Mouse (Mus musculus): Measurements from ENCODE around the gene Agbl4. TPM values are rescaled to one million over a fixed set of nuclear protein-coding genes. Genes with fewer than 3 reads are reported as not detected.

The Agbl4 gene
- polyA plus RNA-seq, 1 experiment from 2014 or later = not detected

GRCm38 (mm10) chr4:111645117-111645830, 1247.8 kb downstream of the Agbl4 start:
- no peaks in the 10 kb centered on the region for H3K36me3 ChIP-seq (ENCODE audit: inconsistent target)
- no peak overlapping the region for H3K27ac ChIP-seq
- no peak overlapping the region for H3K4me3 ChIP-seq (ENCODE audit: inconsistent target)
- no peaks in the 10 kb centered on the region for H3K79me2 ChIP-seq (ENCODE audit: inconsistent target)
- WGBS (ENCODE audit: missing documents) = 71% methylated on average over 6 of the region's 6 CpGs

GRCm38 (mm10) chr4:111645831-111646166, 1248.3 kb downstream of the Agbl4 start:
- Histone ChIP-seq H3K36me3 (ENCODE audit: inconsistent target) (no peaks in the 10 kb centered on the region), H3K79me2 (ENCODE audit: inconsistent target) (no peaks in the 10 kb centered on the region)
- 33% methylated on average over 1 of the region's 1 CpGs for WGBS (ENCODE audit: missing documents)

GRCm38 (mm10) chr4:111653451-111653850, 1256.0 kb downstream of the Agbl4 start:
- H3K79me2 ChIP-seq (ENCODE audit: inconsistent target) = no peaks in the 10 kb centered on the region
- 80% methylated on average over 1 of the region's 1 CpGs for WGBS (ENCODE audit: missing documents)

More at GRCm38 (mm10) chr4:111645831-111646166, 1248.3 kb downstream of the Agbl4 start:
- H3K4me3 ChIP-seq (ENCODE audit: inconsistent target) = no peak overlapping the region
- H3K27ac ChIP-seq = no peak overlapping the region

GRCm38 (mm10) chr4:111663730-111664129, 1266.3 kb downstream of the Agbl4 start:
- H3K4me3 ChIP-seq (ENCODE audit: inconsistent target) = no peak overlapping the region
- no peaks in the 10 kb centered on the region for H3K36me3 ChIP-seq (ENCODE audit: inconsistent target)
- H3K79me2 ChIP-seq (ENCODE audit: inconsistent target) = no peaks in the 10 kb centered on the region
- H3K27ac ChIP-seq = no peak overlapping the region
- WGBS (ENCODE audit: missing documents) = 57% methylated on average over 1 of the region's 1 CpGs

More at GRCm38 (mm10) chr4:111653451-111653850, 1256.0 kb downstream of the Agbl4 start:
- H3K36me3 ChIP-seq (ENCODE audit: inconsistent target) = no peaks in the 10 kb centered on the region
- no peak overlapping the region for H3K4me3 ChIP-seq (ENCODE audit: inconsistent target)
- no peak overlapping the region for H3K27ac ChIP-seq

GRCm38 (mm10) chr4:111664146-111664545, 1266.7 kb downstream of the Agbl4 start:
- 32% methylated on average over 3 of the region's 3 CpGs for WGBS (ENCODE audit: missing documents)

GRCm38 (mm10) chr4:111666713-111667112, 1269.3 kb downstream of the Agbl4 start:
- no peak overlapping the region for H3K27ac ChIP-seq
- H3K4me3 ChIP-seq (ENCODE audit: inconsistent target) = no peak overlapping the region
- H3K36me3 ChIP-seq (ENCODE audit: inconsistent target) = no peaks in the 10 kb centered on the region
- no peaks in the 10 kb centered on the region for H3K79me2 ChIP-seq (ENCODE audit: inconsistent target)
- 55% methylated on average over 1 of the region's 1 CpGs for WGBS (ENCODE audit: missing documents)

More at GRCm38 (mm10) chr4:111664146-111664545, 1266.7 kb downstream of the Agbl4 start:
- H3K79me2 ChIP-seq (ENCODE audit: inconsistent target) = no peaks in the 10 kb centered on the region
- no peaks in the 10 kb centered on the region for H3K36me3 ChIP-seq (ENCODE audit: inconsistent target)
- H3K4me3 ChIP-seq (ENCODE audit: inconsistent target) = no peak overlapping the region
- no peak overlapping the region for H3K27ac ChIP-seq

GRCm38 (mm10) chr4:111669369-111669768, 1271.9 kb downstream of the Agbl4 start:
- Histone ChIP-seq H3K79me2 (ENCODE audit: inconsistent target) (no peaks in the 10 kb centered on the region), H3K27ac (no peak overlapping the region), H3K36me3 (ENCODE audit: inconsistent target) (no peaks in the 10 kb centered on the region), H3K4me3 (ENCODE audit: inconsistent target) (no peak overlapping the region)
- 78% methylated on average over 3 of the region's 3 CpGs for WGBS (ENCODE audit: missing documents)

- Histone ChIP-seq H3K4me3 (ENCODE audit: inconsistent target) (no peak overlapping the region), H3K27ac (no peak overlapping the region), H3K79me2 (ENCODE audit: inconsistent target) (no peaks in the 10 kb centered on the region), H3K36me3 (ENCODE audit: inconsistent target) (no peaks in the 10 kb centered on the region)
- WGBS (ENCODE audit: missing documents) = 58% methylated on average over 12 of the region's 12 CpGs
Observed at GRCm38 (mm10) chr4:111670566-111671421, 1273.3 kb downstream of the Agbl4 start.

GRCm38 (mm10) chr4:111671440-111671839, 1274.0 kb downstream of the Agbl4 start:
- WGBS (ENCODE audit: missing documents) = 56% methylated on average over 4 of the region's 4 CpGs
- no peaks in the 10 kb centered on the region for H3K79me2 ChIP-seq (ENCODE audit: inconsistent target)
- H3K27ac ChIP-seq = no peak overlapping the region

GRCm38 (mm10) chr4:111673904-111674303, 1276.4 kb downstream of the Agbl4 start:
- no peaks in the 10 kb centered on the region for H3K36me3 ChIP-seq (ENCODE audit: inconsistent target)
- no peak overlapping the region for H3K4me3 ChIP-seq (ENCODE audit: inconsistent target)
- no peaks in the 10 kb centered on the region for H3K79me2 ChIP-seq (ENCODE audit: inconsistent target)
- H3K27ac ChIP-seq = no peak overlapping the region

More at GRCm38 (mm10) chr4:111671440-111671839, 1274.0 kb downstream of the Agbl4 start:
- Histone ChIP-seq H3K4me3 (ENCODE audit: inconsistent target) (no peak overlapping the region), H3K36me3 (ENCODE audit: inconsistent target) (no peaks in the 10 kb centered on the region)

- Histone ChIP-seq H3K36me3 (ENCODE audit: inconsistent target) (no peaks in the 10 kb centered on the region), H3K4me3 (ENCODE audit: inconsistent target) (no peak overlapping the region), H3K27ac (no peak overlapping the region), H3K79me2 (ENCODE audit: inconsistent target) (no peaks in the 10 kb centered on the region)
- WGBS (ENCODE audit: missing documents) = 92% methylated on average over 5 of the region's 5 CpGs
Observed at GRCm38 (mm10) chr4:111681926-111682325, 1284.5 kb downstream of the Agbl4 start.

GRCm38 (mm10) chr4:111682793-111683192, 1285.3 kb downstream of the Agbl4 start:
- Histone ChIP-seq H3K4me3 (ENCODE audit: inconsistent target) (no peak overlapping the region), H3K27ac (no peak overlapping the region), H3K79me2 (ENCODE audit: inconsistent target) (no peaks in the 10 kb centered on the region), H3K36me3 (ENCODE audit: inconsistent target) (no peaks in the 10 kb centered on the region)
- WGBS (ENCODE audit: missing documents) = 76% methylated on average over 3 of the region's 3 CpGs

- Histone ChIP-seq H3K4me3 (ENCODE audit: inconsistent target) (no peak overlapping the region), H3K36me3 (ENCODE audit: inconsistent target) (no peaks in the 10 kb centered on the region)
Observed at GRCm38 (mm10) chr4:111683843-111684242, 1286.4 kb downstream of the Agbl4 start.

GRCm38 (mm10) chr4:111685951-111686350, 1288.5 kb downstream of the Agbl4 start:
- H3K27ac ChIP-seq = no peak overlapping the region
- H3K79me2 ChIP-seq (ENCODE audit: inconsistent target) = no peaks in the 10 kb centered on the region
- H3K4me3 ChIP-seq (ENCODE audit: inconsistent target) = no peak overlapping the region
- WGBS (ENCODE audit: missing documents) = 79% methylated on average over 2 of the region's 2 CpGs
- no peaks in the 10 kb centered on the region for H3K36me3 ChIP-seq (ENCODE audit: inconsistent target)

More at GRCm38 (mm10) chr4:111683843-111684242, 1286.4 kb downstream of the Agbl4 start:
- Histone ChIP-seq H3K27ac (no peak overlapping the region), H3K79me2 (ENCODE audit: inconsistent target) (no peaks in the 10 kb centered on the region)
- 77% methylated on average over 5 of the region's 5 CpGs for WGBS (ENCODE audit: missing documents)

- H3K4me3 ChIP-seq (ENCODE audit: inconsistent target) = no peak overlapping the region
- H3K36me3 ChIP-seq (ENCODE audit: inconsistent target) = no peaks in the 10 kb centered on the region
- no peak overlapping the region for H3K27ac ChIP-seq
- 17% methylated on average over 9 of the region's 9 CpGs for whole genome bisulfite sequencing (ENCODE audit: missing documents)
- H3K79me2 ChIP-seq (ENCODE audit: inconsistent target) = no peaks in the 10 kb centered on the region
Observed at GRCm38 (mm10) chr4:111686951-111687350, 1289.5 kb downstream of the Agbl4 start.

All from macrophage (primary cell).